Mouse (Mus musculus): Measurements from ENCODE around the gene Myb.
A peak's percentile ranks its signal among the peaks of the same experiment; 100 is the strongest.

- TF ChIP-seq CTCF (conservative IDR thresholded peaks at IDR 0.05 in 1 of 2, IDR thresholded peaks at IDR 0.05 in 1 of 2; ENCODE audit: low read depth in 2 of 2, low read length in 2 of 2), result peak in 1 of 2 experiments; percentile 12; a peak in 2 of 4 replicates
- TF ChIP-seq POLR2AphosphoS2 (IDR thresholded peaks at IDR 0.05; ENCODE audit: low read depth, low read length), result no peak
- no peak; the same call in 1 of the 2 replicates for TF ChIP-seq RAD21 (IDR thresholded peaks at IDR 0.05; ENCODE audit: low read depth, low read length)
- no peak for TF ChIP-seq POLR2A (IDR thresholded peaks at IDR 0.05; ENCODE audit: low read depth, low read length)
- TF ChIP-seq NRF1 (IDR thresholded peaks at IDR 0.05; ENCODE audit: low read depth, low read length), result no peak
- no peak for TF ChIP-seq MYC (IDR thresholded peaks at IDR 0.05; ENCODE audit: low read depth, low read length)
- TF ChIP-seq ZMIZ1 (IDR thresholded peaks at IDR 0.05; ENCODE audit: low read depth, low read length), result no peak
- no peak for TF ChIP-seq MAZ (IDR thresholded peaks at IDR 0.05; ENCODE audit: low read depth, low read length)
- no peak for TF ChIP-seq HCFC1 (IDR thresholded peaks at IDR 0.05; ENCODE audit: low read depth, low read length)
- TF ChIP-seq MAFK (IDR thresholded peaks at IDR 0.05; ENCODE audit: insufficient replicate concordance, low read length), result no peak
- no peak for TF ChIP-seq MXI1 (IDR thresholded peaks at IDR 0.05; ENCODE audit: low read depth, low read length)
- no peak for TF ChIP-seq NELFE (IDR thresholded peaks at IDR 0.05; ENCODE audit: low read depth, low read length)
- peak; percentile 77 for TF ChIP-seq ZNF384 (IDR thresholded peaks at IDR 0.05; ENCODE audit: low read depth, low read length)
- TF ChIP-seq CHD2 (IDR thresholded peaks at IDR 0.05; ENCODE audit: low read length), result no peak
Measured at GRCm38 (mm10) chr10:21168466-21168865, 7.7 kb upstream of the Myb start.
